Mouse (Mus musculus): ENCODE measurements around the gene Ptn.

GRCm38 (mm10) chr6:36797066-36797655 lies 12.9 kb downstream of the Ptn start:
- TF ChIP-seq CTCF (IDR thresholded peaks at IDR 0.05; ENCODE audit: low read depth) (no peak), EP300 (IDR thresholded peaks at IDR 0.05; ENCODE audit: low read depth) (no peak)
